ENCODE assay signal across 31 mouse cellular contexts in genomic region chr3:84247789-84248188, GRCm38 (mm10). TPM values are rescaled to one million over a fixed set of nuclear protein-coding genes. Genes with fewer than 3 reads are reported as not detected.
DNase-seq lines count a peak whose midpoint lies in the region; ATAC-seq and TF ChIP-seq lines count a peak whose summit lies in the region.
"Had no signal": no experiment of that assay in that cellular context is flagged by ENCODE, and none has a peak within 500 bp of the region (broad histone marks: within the 10 kb centered on the region; RNA-seq: fewer than 3 reads in every experiment).

No protein-coding gene starts in this region.

- H3K9ac ChIP-seq in embryonic facial prominence, embryonic 14.5 days (ENCODE audit: low read depth, low read length), result no peak overlapping the region
- no peak overlapping the region for H3K9ac ChIP-seq in kidney, embryonic 14.5 days (ENCODE audit: low read depth, low read length)
- H3K9ac ChIP-seq: hindbrain, embryonic 13.5 days; liver, embryonic 14.5 days; midbrain, embryonic 13.5 days had no signal

- no peak for TF ChIP-seq POLR2A in brain, embryonic 14.5 days (IDR thresholded peaks at IDR 0.05; ENCODE audit: borderline replicate concordance, extremely low read depth, insufficient read depth, insufficient read length, poor library complexity, severe bottlenecking)

- H3K9me3 ChIP-seq in embryonic facial prominence, embryonic 14.5 days (ENCODE audit: control insufficient read depth, low read length), result no peaks in the 10 kb centered on the region
- no peaks in the 10 kb centered on the region for H3K9me3 ChIP-seq in embryonic facial prominence, embryonic 10.5 days
- H3K9me3 ChIP-seq in kidney, embryonic 14.5 days (ENCODE audit: control insufficient read depth, low read length), result no peaks in the 10 kb centered on the region
- H3K9me3 ChIP-seq: hindbrain, embryonic 13.5 days; midbrain, embryonic 13.5 days had no signal

- peaks cover 22% of the 10 kb centered on the region for H3K4me1 ChIP-seq in embryonic facial prominence, embryonic 14.5 days (ENCODE audit: control insufficient read depth, insufficient read depth, low read length)
- peaks cover 4% of the 10 kb centered on the region for H3K4me1 ChIP-seq in embryonic facial prominence, embryonic 10.5 days
- peaks cover 6% of the 10 kb centered on the region; the same call in 1 of the 2 replicates for H3K4me1 ChIP-seq in kidney, embryonic 14.5 days (ENCODE audit: control insufficient read depth, insufficient read depth, low read length)
- H3K4me1 ChIP-seq: megakaryocyte, embryonic 14.5 days had no signal

- ATAC-seq in embryonic facial prominence, embryonic 14.5 days (ENCODE audit: low read depth), result no peak
- ATAC-seq in kidney, embryonic 14.5 days (ENCODE audit: low FRiP score, low TSS enrichment), result no peak
- ATAC-seq: activated CD4-positive, CD25-positive, alpha-beta regulatory T cell, adult 4 months; midbrain, embryonic 13.5 days had no signal

- WGBS in embryonic facial prominence, embryonic 14.5 days, result 49% methylated on average over 8 of the region's 8 CpGs
- WGBS in embryonic facial prominence, embryonic 10.5 days, result 79% methylated on average over 8 of the region's 8 CpGs
- WGBS in kidney, embryonic 14.5 days, result 54% methylated on average over 8 of the region's 8 CpGs

- H3K4me2 ChIP-seq in embryonic facial prominence, embryonic 14.5 days (ENCODE audit: low read depth, low read length), result no peak overlapping the region
- H3K4me2 ChIP-seq in kidney, embryonic 14.5 days (replicated peaks; ENCODE audit: low read depth, low read length), result no peak overlapping the region
- H3K4me2 ChIP-seq: heart, embryonic 11.5 days; hindbrain, embryonic 13.5 days; midbrain, embryonic 13.5 days had no signal

- H3K27me3 ChIP-seq in embryonic facial prominence, embryonic 14.5 days (replicated peaks; ENCODE audit: control insufficient read depth, insufficient read depth, low read length), result no peaks in the 10 kb centered on the region
- no peaks in the 10 kb centered on the region for H3K27me3 ChIP-seq in embryonic facial prominence, embryonic 10.5 days (replicated peaks; ENCODE audit: low read depth, poor library complexity, severe bottlenecking)
- H3K27me3 ChIP-seq in kidney, embryonic 14.5 days (ENCODE audit: control insufficient read depth, insufficient read depth, low read length), result no peaks in the 10 kb centered on the region
- H3K27me3 ChIP-seq: CH12.LX; hindbrain, embryonic 13.5 days; midbrain, embryonic 13.5 days had no signal

- no peak overlapping the region for H3K27ac ChIP-seq in embryonic facial prominence, embryonic 14.5 days (replicated peaks; ENCODE audit: low read depth, low read length)
- no peak overlapping the region for H3K27ac ChIP-seq in embryonic facial prominence, embryonic 10.5 days (replicated peaks)
- H3K27ac ChIP-seq in kidney, embryonic 14.5 days (ENCODE audit: low read depth, low read length), result no peak overlapping the region
- H3K27ac ChIP-seq: hindbrain, embryonic 13.5 days; liver, embryonic 14.5 days; midbrain, embryonic 13.5 days had no signal

- no peaks in the 10 kb centered on the region for H3K36me3 ChIP-seq in embryonic facial prominence, embryonic 14.5 days (ENCODE audit: control insufficient read depth, insufficient read depth, low read length)
- H3K36me3 ChIP-seq in embryonic facial prominence, embryonic 10.5 days (replicated peaks), result no peaks in the 10 kb centered on the region
- H3K36me3 ChIP-seq in kidney, embryonic 14.5 days (ENCODE audit: control insufficient read depth, insufficient read depth, low read length), result no peaks in the 10 kb centered on the region; the same call in 1 of the 2 replicates

- H3K4me3 ChIP-seq in embryonic facial prominence, embryonic 14.5 days (ENCODE audit: low read depth, low read length), result no peak overlapping the region
- H3K4me3 ChIP-seq in embryonic facial prominence, embryonic 10.5 days, result no peak overlapping the region
- H3K4me3 ChIP-seq in kidney, embryonic 14.5 days (ENCODE audit: low read length), result no peak overlapping the region
- H3K4me3 ChIP-seq: hindbrain, embryonic 13.5 days; megakaryocyte, embryonic 14.5 days; midbrain, embryonic 13.5 days had no signal

- no peak for TF ChIP-seq CTCF in brain, embryonic 14.5 days (IDR thresholded peaks at IDR 0.05; ENCODE audit: borderline replicate concordance, extremely low read depth, insufficient read depth, insufficient read length)

- DNase-seq in embryonic facial prominence, embryonic 14.5 days (ENCODE audit: low spot score), result peak; percentile 68
- no peak for DNase-seq in embryonic facial prominence, embryonic 10.5 days (ENCODE audit: low spot score)
- peak; percentile 50 for DNase-seq in kidney, postnatal 10 days
- peak; percentile 26 for DNase-seq in lung, postnatal 10 days
- DNase-seq in lung, postnatal 14 days, result no peak
- DNase-seq in brain, embryonic 14.5 days (ENCODE audit: low read depth), result peak; percentile 73
- DNase-seq: adrenal gland, adult 2 months; adrenal gland, postnatal 36 days; cerebellum, adult 2 months; cerebellum, postnatal 14 days; gastrocnemius, postnatal 25 days; heart, adult 11 months; heart, postnatal 36 days; kidney, adult 9 months; kidney, postnatal 25 days; layer of hippocampus, postnatal 36 days; left cerebral cortex, postnatal 4 days; liver; lung, adult 2 months; lung, postnatal 36 days; right cerebral cortex, postnatal 25 days; spleen, adult 18-20 months; thymus, postnatal 14 days had no signal

RNA-seq across cellular contexts. Expression of gene Trim2, which starts 58.9 kb away (rescaled TPM):
- polyA plus RNA-seq in embryonic facial prominence, embryonic 14.5 days (2014; fragmentation: Nextera tagmentation; extraction: Ambion mirVana), result 24.9 and 26.7 TPM in 2 replicates
- polyA plus RNA-seq in embryonic facial prominence, embryonic 10.5 days (2016; fragmentation: Nextera tagmentation; extraction: Ambion mirVana), result 31.0 and 31.3 TPM in 2 replicates
- 21.6 and 32.6 TPM in 2 replicates for polyA plus RNA-seq in kidney, embryonic 14.5 days (2014; fragmentation: Nextera tagmentation; extraction: Ambion mirVana)
- 102 and 118 TPM in 2 replicates for polyA plus RNA-seq in brain, embryonic 14.5 days (2012; rRNA removed)

Comparison
In these comparisons a context has a peak if more than half of its experiments do, and no peak if none do; other contexts are left out.
1. DNase-seq: peak in embryonic facial prominence, embryonic 14.5 days (single experiment), kidney, postnatal 10 days (single experiment), lung, postnatal 10 days (single experiment) and brain, embryonic 14.5 days (single experiment); none in embryonic facial prominence, embryonic 10.5 days (single experiment) and lung, postnatal 14 days (single experiment).